Mouse (Mus musculus): Measurements from ENCODE around the gene Sgca.
A peak's percentile ranks its signal among the peaks of the same experiment; 100 is the strongest.

Gene Sgca

GRCm38 (mm10) chr11:94942282-94943023, 33.7 kb downstream of the Sgca start:
- DNase-seq: no peak

- no peak for DNase-seq
Observed at GRCm38 (mm10) chr11:94941776-94942175, 34.4 kb downstream of the Sgca start.

- no peak for DNase-seq
Observed at GRCm38 (mm10) chr11:94941121-94941520, 35.0 kb downstream of the Sgca start.

GRCm38 (mm10) chr11:94939280-94939679, 36.8 kb downstream of the Sgca start:
- peak; percentile 60 to 74 for DNase-seq

GRCm38 (mm10) chr11:94938296-94938695, 37.8 kb downstream of the Sgca start:
- no peak for DNase-seq

- no peak for DNase-seq
Observed at GRCm38 (mm10) chr11:94937787-94938186, 38.3 kb downstream of the Sgca start.

GRCm38 (mm10) chr11:94937335-94937781, 38.8 kb downstream of the Sgca start:
- no peak for DNase-seq

- peak; percentile 87 to 88 for DNase-seq
Observed at GRCm38 (mm10) chr11:94936851-94937295, 39.3 kb downstream of the Sgca start.

- peak; percentile 66 to 75 for DNase-seq
Observed at GRCm38 (mm10) chr11:94936045-94936444, 40.1 kb downstream of the Sgca start, which contains the start of gene Col1a1. TSS of gene Col1a1 (plus strand) at chr11:94936224.

GRCm38 (mm10) chr11:94934526-94934925, 41.6 kb downstream of the Sgca start:
- no peak for DNase-seq

GRCm38 (mm10) chr11:94933584-94933983, 42.5 kb downstream of the Sgca start:
- DNase-seq: no peak

GRCm38 (mm10) chr11:94930151-94930550, 46.0 kb downstream of the Sgca start:
- no peak for DNase-seq

GRCm38 (mm10) chr11:94929599-94929998, 46.5 kb downstream of the Sgca start:
- DNase-seq: no peak

GRCm38 (mm10) chr11:94928820-94929219, 47.3 kb downstream of the Sgca start:
- peak; percentile 84 to 90 for DNase-seq

GRCm38 (mm10) chr11:94927771-94928291, 48.3 kb downstream of the Sgca start:
- DNase-seq: no peak

- peak in 1 of 2 experiments; percentile 34 for DNase-seq
Observed at GRCm38 (mm10) chr11:94926431-94926830, 49.7 kb downstream of the Sgca start.

GRCm38 (mm10) chr11:94924977-94925376, 51.1 kb downstream of the Sgca start:
- DNase-seq: no peak

GRCm38 (mm10) chr11:94920996-94921401, 55.1 kb downstream of the Sgca start:
- DNase-seq: no peak

- DNase-seq: no peak
Observed at GRCm38 (mm10) chr11:94917717-94918116, 58.4 kb downstream of the Sgca start.

GRCm38 (mm10) chr11:94916477-94916876, 59.6 kb downstream of the Sgca start:
- peak; percentile 57 to 75 for DNase-seq

GRCm38 (mm10) chr11:94915675-94916403, 60.3 kb downstream of the Sgca start:
- DNase-seq: peak; percentile 74 to 82

- peak; percentile 37 to 52 for DNase-seq
Observed at GRCm38 (mm10) chr11:94913302-94914090, 62.6 kb downstream of the Sgca start.

Data from lung, adult 18-20 months (tissue).